Mouse (Mus musculus): ENCODE data around the gene Ccng2.

Ccng2 gene

GRCm38 (mm10) chr5:93266883-93267704 is at the start of gene Ccng2:
Gene Ccng2, plus strand, starts transcription at chr5:93267257.
- peak; percentile 87 for DNase-seq (ENCODE audit: low spot score)

DNA sequence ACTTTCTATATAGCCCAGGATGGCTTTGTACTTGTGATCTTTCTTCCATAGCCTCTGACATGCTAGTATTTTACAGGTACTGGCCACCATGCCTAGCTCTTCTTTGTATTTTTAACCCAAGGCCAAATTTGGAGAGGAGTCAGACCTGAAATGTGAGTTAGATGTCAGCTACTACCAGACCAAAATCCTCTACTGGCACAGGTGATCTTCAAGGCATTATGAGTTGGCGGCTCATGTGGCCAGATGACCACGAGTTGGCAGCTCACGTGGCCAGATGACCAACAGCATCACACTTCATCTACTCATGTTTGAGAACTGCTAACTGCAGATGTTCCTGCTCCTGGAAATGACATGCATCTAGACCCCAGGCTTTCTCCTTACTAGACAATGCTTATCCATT is 48.7 kb upstream of the Ccng2 start:
- DNase-seq (ENCODE audit: low spot score) = no peak

DNA sequence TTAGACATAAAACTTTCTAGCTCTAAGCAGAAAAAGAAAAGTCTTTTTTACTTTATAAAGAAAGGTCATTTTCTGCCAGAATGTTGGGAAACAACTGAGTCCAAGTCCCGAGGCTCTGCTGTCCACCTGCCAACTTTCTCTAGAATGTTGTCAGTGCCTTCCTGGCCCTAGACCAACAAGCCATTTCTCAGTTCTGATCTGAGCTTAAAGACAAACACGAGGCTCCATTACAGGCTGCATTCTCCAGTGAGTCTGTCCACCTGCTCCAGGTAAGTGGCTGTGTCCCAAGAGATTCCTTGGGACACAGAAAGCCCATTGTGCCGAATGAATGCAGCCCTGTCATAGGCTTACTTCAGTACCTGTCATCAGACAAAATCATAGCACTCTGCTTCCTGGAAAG is 45.4 kb upstream of the Ccng2 start:
- no peak for DNase-seq (ENCODE audit: low spot score)

DNA sequence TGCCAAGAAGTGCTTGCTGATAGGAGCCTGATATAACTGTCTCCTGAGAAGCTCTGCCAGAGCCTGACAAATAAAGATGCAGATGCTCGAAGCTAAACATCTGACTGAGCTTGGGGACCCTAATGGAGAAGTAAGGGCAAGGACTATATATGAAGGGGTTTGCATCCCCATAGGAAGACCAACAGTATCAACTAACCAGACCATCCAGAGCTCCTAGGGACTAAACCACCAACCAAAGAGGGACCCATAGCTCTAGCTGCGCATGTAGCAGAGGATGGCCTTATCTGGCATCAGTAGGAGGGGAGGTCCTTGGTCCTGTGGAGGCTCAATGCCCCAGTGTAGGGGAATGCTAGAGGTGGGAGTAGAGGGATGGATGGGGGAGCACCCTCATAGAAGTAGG is 42.5 kb upstream of the Ccng2 start:
- no peak for DNase-seq (ENCODE audit: low spot score)

GRCm38 (mm10) chr5:93227157-93227556 is 39.9 kb upstream of the Ccng2 start:
- DNase-seq (ENCODE audit: low spot score) = no peak

GRCm38 (mm10) chr5:93229527-93229926 is 37.5 kb upstream of the Ccng2 start:
- no peak for DNase-seq (ENCODE audit: low spot score)

GRCm38 (mm10) chr5:93231721-93232120 is 35.3 kb upstream of the Ccng2 start:
- no peak for DNase-seq (ENCODE audit: low spot score)

DNA sequence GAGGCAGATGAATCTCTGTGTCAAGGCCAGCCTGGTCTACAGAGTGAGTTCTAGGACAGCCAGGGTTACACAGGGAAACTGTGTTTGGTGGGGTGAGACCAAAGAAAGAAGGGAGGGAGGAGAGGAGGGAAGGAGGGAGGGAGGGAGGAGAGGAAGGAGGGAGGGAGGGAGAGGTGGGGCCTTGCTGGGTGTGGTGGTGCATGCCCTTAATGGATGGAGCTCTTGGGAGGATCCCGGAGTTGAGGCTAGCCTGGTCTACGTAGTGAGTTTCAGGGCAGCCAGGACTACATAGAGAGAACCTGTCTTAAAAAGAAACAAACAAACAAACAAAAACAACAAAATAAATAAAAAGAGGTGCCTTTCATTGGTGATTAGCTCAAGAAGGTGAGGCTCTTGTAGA is 34.2 kb upstream of the Ccng2 start:
- DNase-seq (ENCODE audit: low spot score) = no peak

- DNase-seq (ENCODE audit: low spot score) = no peak
Measured at GRCm38 (mm10) chr5:93234130-93234529, 32.9 kb upstream of the Ccng2 start.

GRCm38 (mm10) chr5:93234605-93235004 is 32.5 kb upstream of the Ccng2 start:
- DNase-seq (ENCODE audit: low spot score) = no peak

- no peak for DNase-seq (ENCODE audit: low spot score)
Measured at GRCm38 (mm10) chr5:93235888-93236287, 31.2 kb upstream of the Ccng2 start.

GRCm38 (mm10) chr5:93236541-93236940 is 30.5 kb upstream of the Ccng2 start:
- no peak for DNase-seq (ENCODE audit: low spot score)

DNA sequence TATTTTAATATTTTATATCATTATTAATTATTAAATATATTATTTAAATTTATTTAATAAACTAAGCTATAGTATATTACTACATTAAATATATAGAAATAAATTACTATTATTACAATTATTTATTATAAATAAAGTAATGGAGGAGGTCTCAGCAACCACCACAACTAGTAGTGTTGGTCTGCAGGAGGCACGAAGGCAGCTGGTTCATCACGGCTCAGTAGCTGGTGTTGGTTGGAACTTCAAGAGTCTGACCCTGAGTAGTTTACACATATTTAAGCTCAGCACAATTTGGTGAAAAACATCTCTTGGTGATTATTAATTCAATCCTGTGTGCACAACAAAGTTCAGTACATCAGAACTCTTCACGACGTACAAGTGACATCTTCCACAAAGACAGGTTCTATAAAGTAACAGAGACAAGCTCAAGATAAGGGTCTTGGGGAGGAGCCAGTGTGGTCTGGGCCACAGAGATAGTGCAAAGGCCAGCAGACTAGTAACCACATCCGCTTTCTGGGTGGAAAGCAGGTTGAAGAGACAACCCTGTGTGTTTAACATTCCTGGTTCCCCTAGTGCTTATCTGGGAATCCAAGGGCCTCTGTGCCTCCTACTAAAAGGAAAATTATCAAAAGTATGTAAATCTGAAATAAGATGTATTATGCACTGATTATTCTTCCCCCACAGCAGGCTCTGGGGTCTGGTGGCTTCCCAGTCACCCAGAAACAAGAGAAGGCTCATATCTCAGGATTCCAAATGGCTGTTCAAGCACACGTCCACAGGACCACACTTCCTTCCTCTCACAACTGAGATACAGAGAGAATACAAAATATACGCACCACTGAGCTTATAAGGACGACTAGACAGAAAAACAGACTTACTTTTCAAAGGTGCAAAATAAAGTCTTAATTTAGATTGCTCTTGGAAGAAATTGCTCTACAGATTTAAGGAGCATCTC is 27.2 kb upstream of the Ccng2 start:
- no peak for DNase-seq (ENCODE audit: low spot score)

- DNase-seq (ENCODE audit: low spot score) = no peak
Measured at GRCm38 (mm10) chr5:93245280-93245679, 21.8 kb upstream of the Ccng2 start.

DNA sequence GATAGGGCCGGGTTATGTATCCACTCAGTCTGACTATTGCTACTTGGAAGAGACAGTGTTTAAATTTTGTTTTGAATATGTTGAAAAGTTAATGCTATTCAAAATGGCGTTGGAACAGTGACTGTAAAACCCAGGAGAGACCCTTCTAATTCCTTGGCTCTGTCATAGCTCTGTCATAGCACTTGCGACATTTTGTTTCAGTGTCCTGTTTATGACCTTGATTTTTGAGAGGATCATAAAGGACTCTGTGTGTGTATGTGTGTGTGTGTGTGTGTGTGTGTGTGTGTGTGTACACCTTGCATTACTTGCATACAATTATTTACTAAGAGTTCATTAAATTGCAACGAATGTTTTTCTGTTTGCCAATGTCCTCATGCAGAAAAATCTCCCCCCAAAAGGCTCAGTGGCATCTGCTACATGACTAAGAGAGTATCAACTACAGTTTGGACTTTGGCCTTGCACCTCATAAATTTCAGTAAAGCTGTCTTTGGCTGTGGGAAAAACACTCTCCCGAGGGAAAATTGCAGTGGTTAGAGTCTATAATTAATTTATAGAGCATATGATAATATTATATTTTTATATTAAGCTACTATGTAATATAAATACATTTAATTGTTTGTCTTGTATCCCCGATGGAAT is 17.0 kb upstream of the Ccng2 start:
- no peak for DNase-seq (ENCODE audit: low spot score)

GRCm38 (mm10) chr5:93251001-93251760 is 15.9 kb upstream of the Ccng2 start:
- DNase-seq (ENCODE audit: low spot score) = no peak

DNA sequence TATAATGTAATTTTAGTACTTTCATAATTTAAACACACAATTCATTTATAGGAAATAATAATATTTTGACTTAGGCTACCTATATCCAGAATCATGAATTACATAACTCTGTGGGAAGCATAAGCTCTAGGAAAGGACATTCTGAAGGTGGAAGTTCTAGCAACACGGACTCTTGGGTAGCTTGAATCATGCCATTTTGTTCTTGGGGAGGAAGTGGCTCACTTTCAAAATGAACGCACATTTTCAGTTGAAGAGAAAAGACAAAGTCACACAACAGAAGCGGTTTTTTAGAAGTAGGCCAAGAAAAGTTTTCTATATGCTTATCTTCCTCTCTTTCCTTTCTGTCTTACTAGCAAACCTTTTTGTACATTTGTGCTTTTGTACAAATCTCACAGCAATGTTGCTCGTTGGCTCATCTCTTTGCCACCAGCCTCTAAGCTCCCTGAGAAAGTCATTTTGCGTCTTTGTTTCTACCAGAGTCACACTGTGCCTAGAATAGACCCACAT is 11.2 kb upstream of the Ccng2 start:
- no peak for DNase-seq (ENCODE audit: low spot score)

- DNase-seq (ENCODE audit: low spot score) = no peak
Measured at GRCm38 (mm10) chr5:93256820-93257405, 10.1 kb upstream of the Ccng2 start.

GRCm38 (mm10) chr5:93259349-93259748 is 7.7 kb upstream of the Ccng2 start:
- DNase-seq (ENCODE audit: low spot score) = no peak

DNA sequence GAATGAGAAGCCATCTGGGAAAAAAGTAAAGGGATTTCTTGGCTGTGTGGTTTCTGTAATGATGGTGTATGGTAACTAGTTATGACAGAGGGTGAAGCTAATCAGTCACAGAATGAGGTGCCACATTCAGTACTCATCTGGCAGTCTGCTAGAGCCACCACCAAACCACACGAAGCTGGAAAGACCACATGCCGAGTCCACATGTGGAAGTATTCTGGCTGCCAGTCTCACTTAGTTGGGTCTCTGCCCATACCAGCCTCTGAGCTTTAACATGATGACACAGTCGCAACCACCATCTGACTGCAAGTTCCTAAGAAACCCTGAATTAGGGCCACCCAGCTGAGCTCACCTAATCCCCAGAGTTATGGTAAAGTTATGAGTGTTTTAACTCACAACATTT is 6.1 kb upstream of the Ccng2 start:
- DNase-seq (ENCODE audit: low spot score) = no peak

GRCm38 (mm10) chr5:93262751-93263150 is 4.3 kb upstream of the Ccng2 start:
- no peak for DNase-seq (ENCODE audit: low spot score)

All from urinary bladder, postnatal 25 days (tissue).